ENCODE assay signal across 21 mouse cellular contexts in the genomic region with DNA sequence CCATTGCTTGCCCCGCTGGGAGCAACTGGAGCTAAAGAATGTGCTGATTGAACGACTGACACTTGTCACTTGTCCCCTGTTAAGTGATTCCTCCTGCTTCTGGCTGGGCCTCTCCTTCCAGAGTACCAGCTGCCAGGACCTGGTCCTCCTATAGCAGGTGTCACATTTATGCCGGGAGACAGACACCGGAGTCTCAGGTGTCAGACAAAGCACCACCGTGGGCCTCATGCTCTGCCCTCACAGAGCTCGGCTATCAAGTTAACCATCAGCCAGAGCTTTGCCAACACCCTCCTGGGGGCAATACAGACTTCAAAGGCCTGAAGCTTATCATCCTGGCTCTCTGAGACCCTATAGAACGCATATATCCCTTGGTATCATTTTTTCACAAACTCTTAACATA. TPM values are rescaled to one million over a fixed set of nuclear protein-coding genes. Genes with fewer than 3 reads are reported as not detected.
"Had no signal": no experiment of that assay in that cellular context is flagged by ENCODE, and none has a peak within 500 bp of the region (broad histone marks: within the 10 kb centered on the region; RNA-seq: fewer than 3 reads in every experiment).

No protein-coding gene starts in this region.

- H3K27ac ChIP-seq: left cerebral cortex, adult 2 months; limb, embryonic 10.5 days; liver, embryonic 15.5 days; neural tube, embryonic 12.5 days had no signal

- H3K9me3 ChIP-seq: limb, embryonic 10.5 days; liver, embryonic 15.5 days; neural tube, embryonic 12.5 days had no signal

- H3K4me3 ChIP-seq: left cerebral cortex, adult 2 months; limb, embryonic 10.5 days; liver, embryonic 15.5 days; myocyte; neural tube, embryonic 12.5 days had no signal

- H3K9ac ChIP-seq: liver, embryonic 15.5 days; neural tube, embryonic 12.5 days had no signal

- ATAC-seq: lung, postnatal 0 days had no signal

- H3K4me2 ChIP-seq: liver, embryonic 11.5 days; liver, embryonic 15.5 days; neural tube, embryonic 12.5 days had no signal

- H3K4me1 ChIP-seq: liver, embryonic 15.5 days; neural tube, embryonic 12.5 days had no signal

- H3K27me3 ChIP-seq: neural tube, embryonic 12.5 days had no signal

- H3K36me3 ChIP-seq: limb, embryonic 10.5 days; liver, embryonic 15.5 days; neural tube, embryonic 12.5 days had no signal

- DNase-seq: kidney, adult 9 months; lung, adult 2 months; lung, postnatal 36 days; midbrain, embryonic 14.5 days; right cerebral cortex, postnatal 4 days; spleen, adult 18-20 months; thymus, adult 18-20 months; thymus, postnatal 25 days had no signal

RNA-seq across cellular contexts. Expression of gene D330020A13Rik, which starts 58.3 kb away (rescaled TPM):
- total RNA-seq: layer of hippocampus, postnatal 25 days; left cerebral cortex, adult 2 months; left cerebral cortex, postnatal 14 days; megakaryocyte progenitor cell, adult 5-6 weeks; neutrophil, adult 5-6 weeks had no signal
- polyA plus RNA-seq: limb, embryonic 10.5 days; liver, embryonic 11.5 days; liver, embryonic 15.5 days; lung, adult 2 months; lung, postnatal 0 days; stomach, embryonic 14.5 days; urinary bladder, adult 2 months had no signal

RNA-seq across cellular contexts. Expression of gene B4galnt3, which starts 58.5 kb away (rescaled TPM):
- total RNA-seq: neutrophil, adult 5-6 weeks had no signal
- polyA plus RNA-seq: lung, postnatal 0 days; midbrain, embryonic 14.5 days had no signal
